Mouse (Mus musculus) frontal cortex, postnatal 25 days (tissue): ENCODE measurements at regions not wholly inside any gene's neighbourhood (a gene's known extent, or its start where the extent isn't known, plus 50 kb on each side); places are given as distances from the start of the nearest gene placed in this dataset.

Experiments
- DNase-seq, 2 experiments: peaks; one replicate each; pipeline ENCODE4 v3.0.0; 2022; ENCODE audit warnings: low spot score in 2 of 2

- no peak for DNase-seq
Measured at GRCm38 (mm10) chr10:43790780-43791179, 110.8 kb downstream of the Qrsl1 start.

- DNase-seq, result no peak
Measured at GRCm38 (mm10) chr10:43791525-43792021, 110.0 kb downstream of the Qrsl1 start.

- DNase-seq, result no peak
Measured at GRCm38 (mm10) chr10:43792618-43793017, 108.9 kb downstream of the Qrsl1 start.

GRCm38 (mm10) chr10:43794587-43794986, 107.0 kb downstream of the Qrsl1 start:
- DNase-seq, result no peak

GRCm38 (mm10) chr10:43800077-43800476, 101.5 kb downstream of the Qrsl1 start:
- no peak for DNase-seq

GRCm38 (mm10) chr10:43815291-43815690, 86.3 kb downstream of the Qrsl1 start:
- DNase-seq, result no peak

GRCm38 (mm10) chr10:43817522-43818198, 83.9 kb downstream of the Qrsl1 start:
- no peak for DNase-seq

- no peak for DNase-seq
Measured at GRCm38 (mm10) chr10:43818623-43819022, 82.9 kb downstream of the Qrsl1 start.

GRCm38 (mm10) chr10:43819434-43819833, 82.1 kb downstream of the Qrsl1 start:
- no peak for DNase-seq

- no peak for DNase-seq
Measured at GRCm38 (mm10) chr10:43822615-43823014, 78.9 kb downstream of the Qrsl1 start.

GRCm38 (mm10) chr10:43824009-43824408, 77.5 kb downstream of the Qrsl1 start:
- no peak for DNase-seq
